Mouse (Mus musculus) right cerebral cortex, postnatal 4 days (tissue): Measurements from ENCODE around the gene Nmur2.

Experiments
- DNase-seq: peaks from one replicate; pipeline ENCODE4 v3.0.0-alpha.2; 2022

Nmur2 gene

GRCm38 (mm10) chr11:56040917-56041316 lies at the start of gene Nmur2:
TSS of gene Nmur2 (minus strand) at chr11:56041010.
- no peak for DNase-seq

GRCm38 (mm10) chr11:56089127-56089689 lies 48.4 kb upstream of the Nmur2 start:
- no peak for DNase-seq

- DNase-seq, result peak; percentile 5
Observed at GRCm38 (mm10) chr11:56072131-56072530, 31.3 kb upstream of the Nmur2 start.

GRCm38 (mm10) chr11:56069658-56070057 lies 28.8 kb upstream of the Nmur2 start:
- no peak for DNase-seq

GRCm38 (mm10) chr11:56065147-56065546 lies 24.3 kb upstream of the Nmur2 start:
- DNase-seq, result no peak

- DNase-seq, result no peak
Observed at GRCm38 (mm10) chr11:56064575-56064974, 23.8 kb upstream of the Nmur2 start.

GRCm38 (mm10) chr11:56059236-56059635 lies 18.4 kb upstream of the Nmur2 start:
- DNase-seq, result no peak

GRCm38 (mm10) chr11:56054439-56054838 lies 13.6 kb upstream of the Nmur2 start:
- DNase-seq, result no peak

- DNase-seq, result no peak
Observed at GRCm38 (mm10) chr11:56026854-56027253, 14.0 kb downstream of the Nmur2 start.

GRCm38 (mm10) chr11:56025746-56026570 lies 14.9 kb downstream of the Nmur2 start:
- peak; percentile 28 for DNase-seq

GRCm38 (mm10) chr11:56013510-56014057 lies 27.2 kb downstream of the Nmur2 start:
- DNase-seq, result no peak

- DNase-seq, result no peak
Observed at GRCm38 (mm10) chr11:56012396-56012795, 28.4 kb downstream of the Nmur2 start.

- no peak for DNase-seq
Observed at GRCm38 (mm10) chr11:56008277-56008676, 32.5 kb downstream of the Nmur2 start.

GRCm38 (mm10) chr11:55992799-55993198 lies 48.0 kb downstream of the Nmur2 start:
- no peak for DNase-seq

GRCm38 (mm10) chr11:55992148-55992547 lies 48.7 kb downstream of the Nmur2 start:
- DNase-seq, result no peak

- DNase-seq, result peak; percentile 40
Observed at GRCm38 (mm10) chr11:55991505-55992066, 49.2 kb downstream of the Nmur2 start.

GRCm38 (mm10) chr11:55984643-55985042 lies 56.2 kb downstream of the Nmur2 start:
- no peak for DNase-seq

- no peak for DNase-seq
Observed at GRCm38 (mm10) chr11:55981656-55982055, 59.2 kb downstream of the Nmur2 start.

GRCm38 (mm10) chr11:55978146-55978545 lies 62.7 kb downstream of the Nmur2 start:
- DNase-seq, result peak; percentile 54
